Mouse (Mus musculus) G1E (cell line): ENCODE results near the gene Cenpu.

Experiments
- CTCF ChIP-seq: IDR thresholded peaks from 2 replicates; pipeline ENCODE4 v1.5.1; 2012; ENCODE audit warnings: low read depth, low read length, inconsistent platforms, mixed read lengths
- TAL1 ChIP-seq: conservative IDR thresholded peaks from 2 replicates; pipeline ENCODE4 v1.6.1; 2012; ENCODE audit warnings: low read depth, low read length, inconsistent platforms, mixed read lengths

GRCm38 (mm10) chr8:46600959-46601707 is 49.3 kb downstream of the Cenpu start:
- TF ChIP-seq TAL1 (no peak), CTCF (no peak)
